ENCODE assay signal across 8 mouse cellular contexts in genomic region chr16:33966538-33967282, GRCm38 (mm10). TPM values are rescaled to one million over a fixed set of nuclear protein-coding genes. Genes with fewer than 3 reads are reported as not detected.
DNase-seq lines count a peak whose midpoint lies in the region; ATAC-seq lines count a peak whose summit lies in the region.

Umps (minus strand) TSS chr16:33967038.

- H3K36me3 ChIP-seq in megakaryocyte, embryonic 14.5 days (replicated peaks; ENCODE audit: low read length): peaks cover 21% of the 10 kb centered on the region

- peak; percentile 61 to 67 for DNase-seq in gastrocnemius, adult 8-10 months (ENCODE audit: low spot score in 2 of 2)
- peak; percentile 92 for DNase-seq in induced T-regulatory cell, adult 2 months (ENCODE audit: low read depth)
- peak; percentile 27 to 79 for DNase-seq in left cerebral cortex, adult 9 months (ENCODE audit: low spot score in 2 of 2)
- peak; percentile 80 to 88 for DNase-seq in right cerebral cortex, adult 2 months (ENCODE audit: low spot score in 2 of 2)
- DNase-seq in urinary bladder, postnatal 10 days (ENCODE audit: low spot score): peak; percentile 46

- H3K4me1 ChIP-seq in megakaryocyte, embryonic 14.5 days: peaks cover 27% of the 10 kb centered on the region

- peak within 1 kb of the TSS; percentile 98 for H3K4me3 ChIP-seq in megakaryocyte, embryonic 14.5 days (replicated peaks)

- H3K9me3 ChIP-seq in megakaryocyte, embryonic 14.5 days: no peaks in the 10 kb centered on the region

- ATAC-seq in activated CD4-positive, CD25-positive, alpha-beta regulatory T cell, adult 4 months: peak; percentile 94
- peak; percentile 90 for ATAC-seq in common myeloid progenitor, adult 5-6 weeks (replicated peaks; ENCODE audit: low read depth, poor library complexity, severe bottlenecking)

- no peaks in the 10 kb centered on the region for H3K27me3 ChIP-seq in megakaryocyte, embryonic 14.5 days (replicated peaks)

RNA-seq across cellular contexts. Expression of gene Umps, which starts in this region (rescaled TPM):
- polyA plus RNA-seq in activated CD4-positive, CD25-positive, alpha-beta regulatory T cell, adult 4 months (2017; shearing (Covaris generic)): 10 to 100 TPM; 27.4 to 37.8 TPM
- 102 TPM in 2 replicates for total RNA-seq in common myeloid progenitor, adult 5-6 weeks (2017)
- 1 to 10 TPM; 6.1 to 7.2 (median 6.5) TPM for total RNA-seq in gastrocnemius, adult 8-10 months (2022)
- polyA plus RNA-seq in megakaryocyte, embryonic 14.5 days (2012; ENCODE audit: insufficient read depth, low replicate concordance): 5.2 and 6.5 TPM in 2 replicates

Comparison
In these comparisons a context has a peak if more than half of its experiments do, and no peak if none do; other contexts are left out.
1. Peak in every context shown above with its lines: DNase-seq, ATAC-seq and H3K4me3 ChIP-seq.
2. RNA of gene Umps (total RNA-seq): 102 TPM in common myeloid progenitor, adult 5-6 weeks; 6.1 to 7.2 TPM in gastrocnemius, adult 8-10 months; every median in the first group is over 10 times any median in the second.